Mouse (Mus musculus) left cerebral cortex, postnatal 25 days (tissue): ENCODE measurements around the gene Hbp1. TPM values are rescaled to one million over a fixed set of nuclear protein-coding genes. Genes with fewer than 3 reads are reported as not detected.

ENCODE experiments used
- DNase-seq, 2 experiments: peaks; one replicate each; pipeline ENCODE4 v3.0.0; 2022; ENCODE audit warnings: low spot score in 2 of 2, mixed read lengths in 1 of 2
- intact Hi-C: fragments of 180-260 bp; cut with DNase I; formaldehyde crosslinking; loops from one replicate; pipeline ENCODE4 v1.15.1; 2025
- total RNA-seq, 2 experiments: library from RNA; stranded (reverse); gene quantifications; 2 replicates each; pipeline ENCODE4 v1.2.3; 2021

The Hbp1 gene
- total RNA-seq = 10 to 100 TPM; 17.7 to 19.7 TPM

DNA sequence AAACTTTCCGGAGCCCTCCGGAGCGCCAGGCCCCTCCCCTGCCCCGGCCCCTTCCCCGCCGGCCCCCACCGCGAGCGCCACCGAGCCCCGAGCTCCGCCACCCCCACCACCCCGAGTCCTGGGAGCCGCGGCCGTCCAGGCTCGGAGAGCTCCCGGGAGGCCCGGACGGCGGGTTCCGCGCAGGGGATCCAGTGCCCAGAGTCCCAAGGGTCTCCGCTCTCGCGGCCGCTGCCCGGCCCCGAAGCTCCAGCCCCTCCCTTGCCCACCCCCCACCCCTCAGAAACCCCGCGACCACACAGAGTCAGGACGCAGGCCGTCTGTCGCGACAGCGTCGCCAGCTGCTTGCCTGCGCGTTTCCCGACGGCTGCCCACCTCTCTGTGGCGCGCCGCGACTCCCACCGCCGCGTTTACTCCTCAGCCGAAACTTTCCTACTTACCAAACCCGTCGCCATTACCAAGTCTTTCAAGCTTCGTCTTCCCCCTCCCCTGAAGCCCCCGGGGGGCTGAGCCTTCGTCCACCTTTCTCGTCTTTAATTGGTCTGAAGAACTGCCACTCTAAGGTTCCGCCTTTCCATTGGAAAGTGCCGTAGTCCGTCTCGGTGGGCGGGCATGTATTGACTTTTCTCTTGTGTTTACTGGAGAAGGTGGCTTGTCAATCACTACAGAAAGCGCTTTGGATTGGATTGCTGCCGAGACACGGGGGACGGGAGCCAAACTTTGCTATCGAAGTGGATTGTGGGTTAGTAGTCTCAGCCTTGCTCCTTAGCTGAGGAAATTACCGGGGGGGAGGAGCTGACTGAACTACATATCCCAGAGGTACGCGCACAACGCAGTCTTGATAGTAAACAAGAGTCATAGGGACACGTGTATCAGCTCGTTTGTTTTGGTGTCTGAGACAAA, at the start of gene Hbp1:
TSS of gene Hbp1 (minus strand) at position 777 of the 900 bp plus-strand sequence.
- peak; percentile 99 to 100 for DNase-seq
- intact Hi-C loops = loop anchor here (5.0 kb wide), 1 partner anchor 427 kb away; the partner anchor contains the start of gene Ccdc71l

DNA sequence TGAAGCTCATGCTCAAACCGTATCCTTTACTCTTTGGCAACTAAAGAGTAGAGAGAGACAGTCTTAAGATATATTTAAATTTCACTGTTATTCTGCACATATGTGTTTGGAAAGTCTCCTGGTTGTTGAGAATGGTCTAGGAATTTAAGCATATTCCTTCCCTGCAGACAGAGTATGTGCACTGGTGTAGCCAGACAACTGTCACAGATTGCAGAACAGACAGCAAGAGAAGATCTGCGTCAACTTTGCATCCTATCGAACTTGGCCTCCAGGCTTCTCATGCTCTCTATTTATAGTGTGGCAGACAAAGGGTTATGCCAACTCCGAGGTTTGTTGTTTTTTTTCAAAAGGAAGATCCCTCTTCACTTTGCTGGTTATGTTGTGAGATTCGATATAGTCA, 48.4 kb upstream of the Hbp1 start:
- no peak for DNase-seq
- intact Hi-C loops = no loop called here

DNA sequence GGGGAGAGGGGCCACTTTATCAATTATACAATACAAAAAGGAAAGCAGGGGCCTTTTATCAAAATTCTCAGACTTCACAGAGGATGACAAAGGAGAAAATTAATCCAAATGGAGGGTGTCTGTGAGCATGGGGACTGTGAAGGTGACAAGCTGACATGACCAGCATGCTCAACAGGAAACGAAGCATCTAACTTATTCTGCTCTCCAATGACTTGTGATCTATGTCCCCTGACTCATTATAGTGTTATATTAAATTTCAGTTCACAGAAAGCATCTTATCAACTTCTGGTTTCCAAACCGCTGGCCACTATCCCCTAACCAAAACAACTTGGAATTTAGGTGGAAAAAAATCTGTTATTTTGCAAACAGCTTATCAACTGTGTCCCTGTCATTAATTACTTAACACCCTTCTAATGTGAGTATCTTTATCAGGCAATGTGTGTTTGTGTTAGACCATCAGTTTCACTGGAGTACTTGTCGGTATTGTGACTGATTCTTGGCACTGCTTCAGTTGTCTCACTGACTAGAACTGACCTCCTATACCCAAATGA, 47.1 kb upstream of the Hbp1 start:
- intact Hi-C loops = no loop called here
- no peak for DNase-seq

DNA sequence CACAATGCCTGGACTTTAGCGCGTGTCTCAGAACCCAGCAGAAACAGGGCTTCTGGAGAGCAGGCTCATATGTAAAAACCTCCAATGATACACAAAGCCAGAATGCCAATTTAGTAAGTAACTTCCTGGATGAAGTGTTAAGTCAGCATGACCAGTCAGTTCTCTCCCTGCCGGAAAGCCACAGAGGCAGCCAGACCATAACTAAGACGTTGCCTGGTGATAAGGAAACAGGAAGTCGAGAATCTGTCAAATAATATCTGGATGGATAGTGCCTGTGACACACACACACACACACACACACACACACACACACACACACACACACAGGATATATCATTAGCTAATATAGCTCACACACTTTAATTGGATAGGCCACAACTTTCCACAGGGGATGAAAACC, 46.5 kb upstream of the Hbp1 start:
- DNase-seq = no peak
- intact Hi-C loops = no loop called here

DNA sequence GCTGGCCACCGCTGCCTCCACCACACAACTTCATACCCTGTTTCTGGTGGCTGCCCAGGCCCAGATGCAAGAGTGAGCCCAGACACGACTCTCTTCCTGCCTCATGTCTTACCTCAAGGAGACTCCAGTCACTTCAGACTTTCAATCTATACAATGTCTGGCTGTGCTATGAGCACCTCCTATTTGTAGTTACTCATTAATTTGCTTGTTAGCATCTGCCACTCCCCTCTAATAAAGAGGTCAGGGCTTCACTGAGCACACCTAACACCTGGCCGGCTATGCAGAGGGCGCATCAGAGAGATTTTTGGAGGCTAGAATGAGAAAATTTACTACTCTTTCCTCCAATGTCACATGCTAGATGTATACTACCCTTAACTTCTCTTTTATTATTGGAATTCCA, 40.2 kb upstream of the Hbp1 start:
- DNase-seq = no peak
- intact Hi-C loops = no loop called here

DNA sequence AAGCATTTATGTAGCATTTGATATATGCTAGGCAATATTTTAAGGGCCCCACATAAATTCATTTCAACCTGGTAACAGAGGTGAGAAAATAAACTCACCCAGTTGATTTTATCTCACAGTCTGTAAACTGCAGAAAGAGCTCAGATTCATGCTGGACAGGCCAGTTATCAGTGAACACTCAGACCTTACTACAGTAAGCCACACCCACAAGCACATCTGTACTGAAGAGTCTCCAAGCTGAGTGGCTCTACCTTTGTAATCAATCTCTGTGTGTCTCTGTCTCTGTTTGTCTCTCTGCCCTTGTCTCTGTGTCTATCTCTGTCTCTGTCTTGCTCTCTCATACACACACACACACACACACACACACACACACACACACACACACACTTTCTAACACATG, 39.4 kb upstream of the Hbp1 start:
- intact Hi-C loops = no loop called here
- no peak for DNase-seq

DNA sequence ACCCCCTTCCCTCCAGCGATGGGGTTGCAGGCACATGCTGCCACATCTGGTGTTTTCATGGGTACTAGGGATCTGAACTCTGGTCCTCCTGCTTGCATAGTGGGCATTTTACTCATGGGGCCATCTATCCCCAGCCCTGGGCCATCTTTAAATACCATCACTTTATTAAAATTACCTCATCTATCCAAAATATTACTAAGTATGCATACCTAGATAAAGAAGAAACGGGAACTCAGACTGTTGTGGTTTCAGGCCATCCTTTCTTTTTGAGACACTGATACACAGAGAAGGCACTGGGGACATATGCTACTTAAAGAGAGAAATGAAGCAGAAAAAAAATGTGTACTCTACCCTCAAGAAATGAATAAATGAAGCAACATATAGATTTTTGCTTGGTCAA, 36.1 kb upstream of the Hbp1 start:
- intact Hi-C loops = no loop called here
- no peak for DNase-seq

DNA sequence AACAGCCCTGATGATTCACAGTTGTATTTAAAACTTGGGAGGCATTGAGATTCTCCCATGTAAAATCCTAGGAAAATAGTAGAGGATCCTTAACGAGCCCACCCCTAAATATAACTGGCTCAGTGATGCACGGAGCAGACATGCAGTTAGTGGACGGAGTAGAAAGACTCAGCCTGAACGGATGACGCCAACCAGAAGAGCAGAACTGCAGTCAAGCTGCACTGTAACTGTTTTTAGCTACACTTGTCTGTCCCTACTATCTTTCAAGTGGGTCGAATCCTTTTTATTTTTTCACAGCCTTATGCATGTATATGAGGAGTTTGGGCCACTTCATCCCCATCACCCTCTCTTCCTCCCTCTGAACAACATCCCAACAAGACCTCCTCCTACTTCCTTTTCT, 35.4 kb upstream of the Hbp1 start:
- peak in 1 of 2 experiments; percentile 62 for DNase-seq
- intact Hi-C loops = no loop called here

DNA sequence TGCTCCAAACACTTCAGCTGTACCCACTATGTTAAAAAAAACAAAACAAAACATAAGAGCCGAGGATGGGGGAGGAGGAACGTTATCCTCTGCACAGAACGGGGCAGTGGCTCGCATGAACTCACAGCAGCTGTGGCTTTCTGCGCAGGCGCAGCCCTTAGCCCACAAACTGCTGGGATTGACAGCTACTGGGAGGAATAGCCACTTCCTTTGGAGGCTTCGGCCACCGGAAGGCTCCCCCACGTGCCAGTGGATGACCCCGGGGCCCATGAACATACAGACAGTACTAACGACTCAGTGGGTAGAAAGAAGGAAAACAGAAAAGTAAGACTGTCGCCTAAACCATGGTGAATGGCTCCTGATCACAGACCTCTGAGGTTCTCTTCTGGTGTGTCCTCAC, 34.3 kb upstream of the Hbp1 start:
- no peak for DNase-seq
- intact Hi-C loops = no loop called here

DNA sequence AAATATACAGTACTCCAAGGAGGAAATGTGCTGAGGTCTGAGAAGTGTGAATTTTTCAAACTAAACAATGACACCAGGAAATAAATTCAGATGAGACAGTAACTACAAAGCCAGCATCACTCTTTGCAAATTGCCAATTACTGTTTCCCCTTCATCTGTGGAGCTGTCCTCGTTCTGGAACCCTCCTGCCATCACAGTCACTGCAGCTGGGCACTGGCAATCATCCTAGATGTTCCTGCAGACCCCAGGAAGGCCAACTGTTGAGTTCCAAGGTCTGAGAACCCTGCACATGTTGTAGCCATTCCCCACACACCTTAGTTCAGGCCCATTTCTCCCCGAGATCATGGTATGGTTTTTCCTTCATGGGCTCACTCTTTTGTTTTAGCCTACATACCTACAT, 33.9 kb upstream of the Hbp1 start:
- intact Hi-C loops = no loop called here
- DNase-seq = no peak

DNA sequence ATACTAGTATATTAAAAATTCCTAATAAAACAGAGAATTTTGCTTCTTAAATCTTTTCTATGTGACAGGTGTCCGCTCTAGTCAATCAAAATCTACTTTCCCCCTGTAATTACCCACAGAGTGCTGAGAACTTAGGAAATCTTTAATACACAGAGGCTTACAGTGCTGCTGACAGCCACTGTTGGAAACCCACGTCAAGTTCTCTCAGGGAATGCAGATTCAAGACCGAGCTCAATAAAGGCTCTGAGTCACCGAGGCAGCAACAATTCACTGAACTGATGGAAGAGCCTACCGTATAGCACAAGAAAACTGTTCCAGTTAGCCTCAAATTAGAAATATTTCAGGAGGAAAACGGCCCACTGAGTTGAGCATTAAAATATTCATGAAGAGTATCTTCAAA, 33.4 kb upstream of the Hbp1 start:
- peak in 1 of 2 experiments; percentile 78 for DNase-seq

DNA sequence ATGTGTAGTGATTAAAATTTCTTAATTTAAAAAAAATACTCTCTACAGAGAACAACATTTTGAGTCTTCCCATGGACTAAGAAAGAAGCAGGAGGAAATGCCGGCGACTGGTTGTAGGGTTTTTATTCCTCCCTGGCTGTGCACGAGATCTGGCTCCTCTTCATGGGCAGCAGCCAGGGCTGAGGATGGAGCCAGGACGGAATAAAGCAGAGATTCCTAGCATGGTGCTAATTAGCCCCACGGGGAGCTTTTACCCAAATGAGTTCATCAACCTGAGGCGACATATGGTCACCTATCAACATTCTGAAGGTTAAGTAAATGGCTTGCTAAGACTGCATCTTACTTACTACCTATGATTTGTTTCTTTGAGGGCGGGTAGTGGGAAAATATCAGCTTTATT, 32.9 kb upstream of the Hbp1 start:
- intact Hi-C loops = no loop called here
- DNase-seq = no peak

More for the DNA sequence above, 33.4 kb upstream of the Hbp1 start:
- intact Hi-C loops = no loop called here

DNA sequence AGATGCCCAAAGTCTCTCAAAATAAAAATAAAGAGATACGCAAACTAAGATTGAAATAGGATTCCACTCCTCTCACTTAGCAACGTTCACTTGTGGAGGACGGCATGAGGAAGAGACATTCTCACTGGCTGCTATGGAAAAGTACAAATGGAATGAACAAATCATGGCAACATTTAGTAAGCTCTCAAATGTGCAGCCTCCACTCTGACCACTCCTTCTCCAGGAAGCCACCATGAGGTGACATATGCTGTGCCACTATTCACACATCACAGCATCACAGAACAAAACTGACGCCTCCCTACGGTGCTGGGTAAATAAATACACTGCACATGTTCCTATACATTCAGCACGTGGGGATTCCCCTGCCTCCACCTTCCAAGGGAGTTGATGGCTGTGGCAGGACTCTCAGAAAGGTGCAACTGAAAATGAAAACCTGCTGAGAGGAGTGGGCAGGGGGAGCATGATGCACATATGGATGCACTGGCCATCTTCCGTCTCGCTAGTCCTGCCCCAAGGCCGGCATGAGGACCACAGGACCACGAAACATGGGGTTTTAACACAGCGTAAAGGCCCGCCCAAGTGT, 27.4 kb upstream of the Hbp1 start:
- peak in 1 of 2 experiments; percentile 55 for DNase-seq
- intact Hi-C loops = loop anchor here (5.0 kb wide), 1 partner anchor 80 kb away; no protein-coding TSS in a partner anchor

DNA sequence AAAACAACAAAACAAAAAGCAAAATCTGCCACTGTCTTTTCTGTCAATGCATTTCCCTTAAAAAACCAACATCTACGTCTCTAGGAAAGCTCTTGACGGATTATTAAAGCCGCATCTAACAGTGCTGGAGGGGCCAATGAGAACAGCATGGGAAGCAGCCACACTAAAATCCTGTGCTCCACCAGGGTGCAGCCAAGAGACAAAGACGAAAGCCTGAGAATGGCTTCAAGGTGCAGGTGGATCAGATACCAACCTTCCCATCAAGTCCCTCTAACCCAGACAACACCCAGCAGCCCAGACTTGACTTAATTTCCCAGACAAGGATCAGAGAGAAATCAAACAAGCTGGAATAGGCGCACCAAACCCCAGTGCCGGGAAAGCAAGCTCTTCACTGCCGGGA, 26.2 kb upstream of the Hbp1 start:
- intact Hi-C loops = loop anchor here (5.0 kb wide), 1 partner anchor 81 kb away; no protein-coding TSS in a partner anchor
- no peak for DNase-seq

DNA sequence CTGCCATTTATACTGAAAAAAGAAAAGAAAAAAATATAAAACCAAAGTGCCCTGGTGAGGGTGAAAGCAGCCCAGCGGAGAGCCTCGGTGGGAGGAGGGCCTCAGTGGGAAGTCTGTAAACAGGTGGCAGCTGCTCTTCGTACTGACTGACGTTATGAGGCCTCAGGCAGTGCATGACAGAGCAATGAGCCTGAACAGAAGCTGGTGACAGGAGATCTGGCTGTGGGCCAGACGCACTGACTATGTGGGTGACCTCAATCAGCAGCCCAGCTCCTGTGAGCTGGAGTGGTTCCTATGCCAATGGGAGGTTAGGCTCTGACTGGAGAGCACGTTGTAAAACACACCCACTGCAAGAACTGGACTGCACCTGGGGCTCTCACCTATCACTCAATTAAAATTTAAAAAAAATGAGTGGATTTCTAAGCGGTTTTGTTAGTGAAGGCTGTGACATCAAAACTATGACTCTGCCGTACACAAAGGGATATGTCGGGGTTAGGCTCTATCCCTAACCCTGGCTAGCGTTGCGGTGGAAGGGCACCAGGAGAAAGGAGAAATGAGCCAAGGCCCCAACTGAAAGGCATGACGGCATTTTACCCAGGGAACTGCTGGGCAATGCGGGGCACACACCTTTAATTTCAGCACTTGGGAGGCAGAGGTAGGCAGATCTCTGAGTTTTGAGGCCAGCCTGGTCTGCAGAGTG, 23.3 kb upstream of the Hbp1 start:
- intact Hi-C loops = no loop called here
- no peak for DNase-seq

DNA sequence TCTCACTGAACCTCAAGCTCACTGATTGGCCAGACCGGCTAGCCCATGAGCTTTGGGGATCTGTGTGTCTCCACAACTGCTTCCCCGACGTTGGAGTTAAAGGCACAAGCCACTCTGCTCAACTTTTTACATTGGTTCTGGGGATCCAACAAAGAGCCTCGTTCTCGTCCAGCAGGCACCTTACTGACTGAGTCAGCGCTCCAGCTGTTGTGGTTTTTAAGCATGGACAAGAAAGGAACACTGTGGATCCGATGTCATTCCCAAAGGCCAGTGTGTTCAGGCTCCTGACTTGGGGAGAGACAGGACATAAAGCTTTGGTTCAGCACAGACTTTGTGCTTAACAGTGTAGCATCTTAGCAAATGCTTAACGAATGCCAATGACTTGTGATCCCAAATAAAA, 21.2 kb upstream of the Hbp1 start:
- intact Hi-C loops = no loop called here
- DNase-seq = no peak

DNA sequence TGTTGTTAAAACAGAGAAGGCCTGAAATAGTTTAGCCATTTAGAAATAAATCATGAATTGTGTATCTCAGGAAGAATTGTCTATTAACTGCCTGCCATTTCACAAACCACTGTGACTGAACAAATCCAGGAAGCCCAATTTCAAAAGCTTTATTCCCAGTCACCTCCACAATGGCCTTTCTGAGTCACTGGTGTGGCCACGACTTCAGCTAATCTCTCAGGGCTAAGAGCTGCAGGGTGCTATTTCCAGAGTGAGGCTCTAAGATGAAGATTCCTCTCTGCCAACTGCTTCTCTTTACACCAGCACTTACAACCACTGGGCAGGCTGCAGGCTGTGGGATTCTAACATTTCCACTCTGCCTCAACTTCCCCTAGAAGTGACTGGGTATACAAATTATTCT, 18.8 kb upstream of the Hbp1 start:
- no peak for DNase-seq
- intact Hi-C loops = loop anchor here (5.0 kb wide), 1 partner anchor 93 kb away; the partner anchor contains the start of gene Prkar2b

DNA sequence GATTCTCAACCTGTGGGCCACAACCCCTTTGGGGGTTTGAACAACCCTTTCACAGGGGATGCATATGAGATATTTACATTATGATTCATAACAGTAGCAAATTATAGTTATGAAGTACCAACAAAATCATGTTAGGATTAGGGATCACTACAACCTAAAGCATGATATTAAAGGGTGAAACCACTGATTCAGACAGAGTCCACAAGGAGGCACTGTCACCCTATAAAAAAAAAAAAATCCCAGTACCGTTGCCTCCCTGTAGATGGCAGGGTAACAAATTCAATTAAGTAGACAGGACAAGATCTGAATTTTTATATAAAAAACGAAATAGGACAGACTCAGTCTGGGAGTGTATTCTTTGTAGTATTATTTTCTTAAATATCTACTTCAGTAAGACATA, 17.2 kb upstream of the Hbp1 start:
- intact Hi-C loops = loop anchor here (1.0 to 5.0 kb wide), 2 partner anchors 95 to 177 kb away; partner anchors contain the start of gene Prkar2b
- peak in 1 of 2 experiments; percentile 74 for DNase-seq

DNA sequence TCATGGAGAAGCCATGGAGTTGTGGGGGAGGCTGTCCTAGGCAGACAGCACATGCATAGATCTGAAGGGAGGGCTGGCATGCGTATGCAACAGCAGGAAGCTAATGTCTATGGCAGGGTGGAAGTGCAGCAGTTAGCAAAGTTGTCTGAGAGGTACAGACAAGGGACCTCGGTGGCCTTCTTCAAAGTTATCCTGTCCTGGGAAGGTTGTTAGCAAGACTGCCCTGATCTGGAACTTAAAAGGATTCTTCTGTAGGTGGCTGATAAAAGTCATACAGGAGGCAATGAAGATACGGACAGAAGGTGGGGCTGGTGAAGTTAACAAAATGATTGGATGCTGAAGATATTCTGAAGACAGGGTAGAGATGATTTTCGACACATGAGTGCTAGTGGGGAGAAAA, 16.1 kb upstream of the Hbp1 start:
- peak in 1 of 2 experiments; percentile 19 for DNase-seq

More for the DNA sequence above, 16.1 kb upstream of the Hbp1 start:
- intact Hi-C loops = loop anchor here (1.0 to 5.0 kb wide), 2 partner anchors 96 to 280 kb away; partner anchors contain the start of gene Prkar2b
